Mouse (Mus musculus) gastrocnemius, adult 8-10 months (tissue): ENCODE measurements at regions not wholly inside any gene's neighbourhood (a gene's known extent, or its start where the extent isn't known, plus 50 kb on each side); places are given as distances from the start of the nearest gene placed in this dataset.

Experiments used
- DNase-seq, 2 experiments: peaks; one replicate each; pipeline ENCODE4 v3.0.0; 2022; ENCODE audit warnings: low spot score in 2 of 2

DNA sequence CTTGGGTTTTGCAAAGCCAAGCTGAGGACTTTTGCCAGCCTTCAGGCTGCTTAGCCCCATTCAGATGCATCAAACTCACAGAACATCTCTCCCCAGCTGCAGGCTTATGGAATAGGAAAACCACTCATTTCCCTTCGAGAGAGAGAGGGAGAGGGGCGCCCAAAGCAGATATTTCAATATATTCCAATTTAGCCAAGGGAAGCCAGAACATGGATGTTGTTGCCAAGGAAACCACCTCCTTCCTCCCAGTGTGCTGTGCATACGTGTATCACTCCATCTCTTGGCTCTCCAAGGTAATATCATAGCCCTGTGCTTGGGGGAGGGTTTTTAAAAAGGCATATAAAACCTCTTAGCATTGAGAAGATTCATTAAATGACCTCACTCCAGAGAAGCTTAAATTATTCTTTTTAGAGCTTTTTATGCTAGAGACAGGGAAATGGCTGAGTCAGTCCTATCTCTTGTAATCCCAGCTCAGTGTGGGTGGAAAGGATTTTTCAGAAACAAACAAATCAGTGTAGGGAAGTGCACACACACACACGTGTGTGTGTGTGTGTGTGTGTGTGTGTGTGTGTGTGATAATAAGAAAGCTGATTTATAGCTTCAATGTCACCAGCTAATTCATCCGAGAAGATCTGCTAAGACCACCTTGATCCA is 245.1 kb downstream of the Rps24 start:
- no peak for DNase-seq

DNA sequence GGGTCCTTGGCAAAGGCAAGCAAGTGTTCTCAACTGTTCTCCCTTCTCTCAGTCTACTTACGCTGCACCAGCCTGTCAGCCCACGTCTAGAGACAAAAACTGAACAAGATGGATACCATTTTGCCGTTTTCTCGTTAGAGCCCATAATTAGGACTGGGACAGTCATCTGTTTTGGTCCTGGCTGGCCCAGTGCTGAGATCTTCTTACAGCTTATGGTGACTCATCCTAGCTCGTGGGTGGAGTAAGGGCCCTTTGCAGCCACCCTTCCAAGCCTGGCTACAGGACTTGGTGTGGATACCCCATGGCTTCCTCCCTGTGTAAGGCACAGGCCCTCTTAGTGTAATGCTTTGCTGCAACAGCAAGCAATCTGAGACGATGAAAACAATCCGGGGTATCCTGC is 246.4 kb downstream of the Rps24 start:
- DNase-seq = no peak

DNA sequence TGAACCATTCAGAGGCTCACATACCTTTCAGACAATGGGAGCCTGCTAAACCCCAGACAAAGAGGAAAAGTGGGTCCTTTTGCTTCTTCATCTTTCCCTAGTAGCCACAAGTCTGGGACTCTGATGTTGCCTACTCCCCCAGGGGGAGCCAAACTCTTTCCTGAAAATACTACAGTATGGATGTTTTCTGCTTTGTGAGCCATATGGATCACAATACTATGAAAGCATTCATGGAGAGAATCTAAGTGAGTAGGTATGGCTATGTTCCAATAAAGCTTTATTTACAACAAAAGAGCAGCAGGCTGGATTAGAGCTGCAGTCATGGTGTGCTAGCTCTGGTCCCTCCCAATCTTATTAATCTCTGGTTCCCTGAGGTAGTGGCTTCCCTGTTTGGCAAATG is 251.9 kb downstream of the Rps24 start:
- no peak for DNase-seq

DNA sequence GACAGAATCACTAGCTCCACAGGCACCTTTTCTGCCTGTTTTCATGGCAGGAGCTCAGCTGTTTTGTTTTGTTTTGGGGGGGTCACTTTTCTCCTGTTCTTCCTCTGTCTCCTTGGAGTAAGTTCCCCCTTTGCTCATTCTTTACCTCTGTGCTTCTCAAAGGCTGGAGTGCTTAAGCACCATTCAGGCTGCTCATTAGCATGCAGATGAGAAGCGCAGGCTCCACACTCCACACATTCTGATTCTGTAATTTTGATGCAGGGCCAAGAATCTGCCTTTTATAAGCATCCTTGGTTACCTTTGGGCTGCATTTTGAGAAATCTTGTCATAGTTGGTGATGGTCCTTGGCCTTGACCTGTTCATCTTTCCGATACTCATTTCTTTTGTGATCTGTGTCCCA is 257.5 kb downstream of the Rps24 start:
- DNase-seq = no peak

DNA sequence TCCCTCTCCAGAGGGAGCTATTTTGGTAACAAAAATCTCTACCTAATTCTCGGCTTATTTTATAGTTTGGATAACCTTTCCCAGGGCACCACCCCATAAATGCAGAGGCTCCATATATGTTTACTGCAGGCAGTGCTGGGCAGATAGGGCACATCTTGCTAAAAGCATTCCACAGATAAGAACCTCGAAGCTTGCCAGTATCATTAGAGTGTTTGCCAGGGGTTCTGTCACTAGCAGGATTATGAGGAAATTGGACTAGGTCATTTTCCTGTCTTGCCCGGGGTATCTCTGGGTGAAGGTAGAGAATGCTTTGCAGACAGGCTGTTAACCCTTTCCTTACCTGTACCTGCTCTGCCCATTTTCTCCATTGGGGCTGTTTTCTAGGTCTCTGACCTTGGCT is 258.8 kb downstream of the Rps24 start:
- DNase-seq = no peak

DNA sequence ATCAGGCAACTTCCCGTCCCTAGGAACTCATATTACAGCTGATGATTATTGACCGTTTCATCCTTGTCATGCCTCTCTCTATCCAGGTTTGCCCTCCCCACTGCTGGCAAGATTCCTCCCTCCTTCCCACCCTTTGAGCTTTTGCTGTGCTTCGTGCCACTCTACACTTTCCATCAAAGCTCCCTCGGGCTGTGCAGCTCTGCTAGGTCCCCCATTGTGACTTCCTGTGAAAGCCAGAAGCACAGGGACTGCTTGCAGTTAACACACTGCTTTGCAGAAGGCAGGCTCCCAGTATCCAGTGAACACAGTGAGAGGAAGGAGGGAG is 260.5 kb downstream of the Rps24 start:
- DNase-seq = no peak

DNA sequence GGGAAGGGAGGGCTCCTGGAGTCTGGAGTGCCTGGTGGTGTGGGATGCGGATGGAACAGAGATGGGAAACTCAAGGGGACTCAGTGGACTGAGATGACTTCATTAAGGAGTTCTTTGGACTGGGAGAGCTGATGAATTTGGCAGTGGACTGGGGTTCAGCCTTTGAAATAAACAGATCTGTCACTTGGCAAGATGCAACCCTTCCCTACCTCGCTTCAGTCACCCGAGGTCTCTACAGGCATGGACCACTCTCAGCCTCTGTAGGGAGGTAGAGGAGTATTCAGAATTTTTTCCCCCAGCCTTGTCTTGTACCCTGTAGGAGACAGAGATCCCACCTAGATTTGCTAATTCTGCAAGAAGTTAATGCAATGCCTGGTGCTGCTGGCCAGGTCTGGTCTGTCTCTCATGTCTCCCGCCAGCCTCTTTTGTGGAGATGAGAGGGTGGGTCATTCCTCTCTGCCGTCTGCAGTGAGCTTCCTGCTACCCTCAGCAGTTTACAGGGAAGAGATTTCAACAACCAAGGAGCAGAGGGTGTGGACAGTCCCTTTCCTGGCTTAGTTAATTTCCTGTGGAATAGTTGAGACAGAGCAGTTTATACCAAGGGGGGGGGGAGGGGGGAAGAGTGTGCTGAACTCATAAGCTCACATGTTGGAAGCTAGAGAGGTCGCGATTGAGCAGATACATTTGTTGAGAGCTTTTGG is 261.0 kb downstream of the Rps24 start:
- peak in 1 of 2 experiments; percentile 12 for DNase-seq

DNA sequence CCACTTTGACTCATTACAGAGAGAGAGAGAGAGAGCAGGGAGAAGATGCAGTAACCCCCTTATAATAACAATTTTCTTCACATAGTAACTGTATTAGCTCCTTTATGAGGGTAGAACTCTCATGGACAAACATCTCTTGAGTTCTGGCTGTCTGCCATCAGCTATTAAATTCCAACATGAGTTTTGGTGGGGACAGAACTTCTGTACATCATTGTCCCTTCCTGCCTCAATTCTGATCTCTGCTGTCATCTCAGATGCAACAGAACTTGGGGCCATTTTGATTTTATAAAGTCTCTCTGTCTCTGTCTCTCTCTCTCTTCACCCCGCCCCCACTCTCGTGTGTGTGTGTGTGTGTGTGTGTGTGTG is 261.6 kb downstream of the Rps24 start:
- no peak for DNase-seq

DNA sequence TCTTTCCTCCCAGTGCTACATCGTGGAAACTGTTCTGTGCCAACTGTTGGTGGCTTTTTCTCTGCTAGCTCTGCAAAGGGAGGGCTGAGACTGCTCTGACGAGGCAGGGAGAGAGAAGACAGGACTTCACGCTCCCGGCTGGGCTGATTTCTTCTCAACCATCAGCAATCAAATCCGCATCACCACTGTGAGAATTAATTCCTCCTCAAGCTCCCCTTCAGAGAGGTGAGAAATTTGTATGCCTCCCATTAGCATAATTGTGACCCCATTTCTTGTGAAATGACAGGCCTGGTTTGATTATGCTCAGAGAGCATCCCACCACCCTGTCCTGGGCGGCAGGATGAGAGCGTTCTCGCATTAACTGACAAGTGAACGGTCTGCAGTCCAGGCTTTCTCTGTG is 262.4 kb downstream of the Rps24 start:
- no peak for DNase-seq

DNA sequence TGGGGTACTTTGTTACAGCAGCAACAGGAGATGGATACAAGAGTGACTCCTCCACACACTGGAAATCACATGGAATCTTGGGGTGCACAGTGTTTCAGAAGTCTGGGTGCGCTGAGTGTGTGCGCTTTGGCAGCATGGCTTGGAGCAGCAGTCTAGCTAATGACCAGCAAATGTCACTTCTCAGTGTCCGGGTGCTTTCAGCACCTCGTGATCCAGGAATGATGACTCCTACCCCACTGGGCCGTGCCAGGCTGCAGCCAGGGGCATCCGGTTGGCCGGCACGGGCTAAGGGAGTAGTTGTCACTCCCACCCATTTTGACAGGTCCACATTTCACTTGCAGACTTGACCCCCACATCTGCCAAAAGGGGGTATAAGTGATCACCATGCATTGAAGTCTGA is 264.3 kb downstream of the Rps24 start:
- no peak for DNase-seq

DNA sequence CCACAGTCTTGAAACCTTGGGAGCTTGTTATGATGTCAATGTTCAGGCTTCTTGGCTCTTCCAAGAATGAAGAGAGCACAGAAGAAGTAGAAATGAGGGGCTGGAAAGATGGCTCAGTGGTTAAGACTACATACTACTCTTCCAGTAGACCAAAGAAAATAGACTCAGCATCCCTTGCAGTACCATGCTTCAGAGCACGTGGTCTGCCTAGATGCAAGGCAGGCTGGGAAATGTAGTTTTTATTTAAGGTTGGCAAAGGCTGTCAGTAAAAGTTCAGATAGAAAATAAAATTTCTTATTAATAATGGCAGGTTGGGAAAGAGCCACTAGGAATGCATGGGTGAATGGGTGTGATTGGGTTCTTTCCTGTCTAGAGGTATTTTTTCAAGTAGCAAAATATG is 267.8 kb downstream of the Rps24 start:
- no peak for DNase-seq

DNA sequence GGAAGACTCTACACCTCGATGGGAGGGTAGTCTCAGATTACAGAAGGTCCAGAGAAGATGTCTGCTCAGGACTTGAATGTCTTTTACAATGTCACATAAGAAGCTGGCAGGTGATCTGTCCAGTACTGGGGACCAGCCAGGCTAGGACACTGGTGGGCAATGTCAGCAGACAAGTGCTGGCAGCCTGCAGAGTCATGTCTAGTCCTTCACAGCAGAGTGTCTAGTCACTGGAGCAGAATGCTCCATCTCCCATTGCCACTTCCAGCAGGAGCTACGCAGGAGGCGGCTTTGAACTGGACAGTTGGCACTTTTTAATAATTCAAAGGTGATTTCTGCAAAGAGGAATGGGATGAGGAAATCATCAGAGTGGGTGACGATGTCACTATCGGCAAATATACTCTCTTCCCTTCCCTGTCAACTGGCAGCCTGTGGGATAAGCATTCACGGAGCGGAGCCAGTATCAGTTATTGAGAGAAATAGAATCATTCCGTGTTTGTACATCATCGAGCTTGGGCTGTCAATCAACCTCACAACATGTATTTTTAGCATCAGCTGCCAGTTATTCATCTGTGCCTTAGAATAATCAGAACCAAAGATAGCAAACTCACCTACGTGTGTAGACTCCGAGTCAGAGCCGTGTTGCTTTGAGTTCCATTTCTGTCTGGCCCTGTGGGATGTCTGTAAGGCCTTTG is 268.6 kb downstream of the Rps24 start:
- DNase-seq = no peak

DNA sequence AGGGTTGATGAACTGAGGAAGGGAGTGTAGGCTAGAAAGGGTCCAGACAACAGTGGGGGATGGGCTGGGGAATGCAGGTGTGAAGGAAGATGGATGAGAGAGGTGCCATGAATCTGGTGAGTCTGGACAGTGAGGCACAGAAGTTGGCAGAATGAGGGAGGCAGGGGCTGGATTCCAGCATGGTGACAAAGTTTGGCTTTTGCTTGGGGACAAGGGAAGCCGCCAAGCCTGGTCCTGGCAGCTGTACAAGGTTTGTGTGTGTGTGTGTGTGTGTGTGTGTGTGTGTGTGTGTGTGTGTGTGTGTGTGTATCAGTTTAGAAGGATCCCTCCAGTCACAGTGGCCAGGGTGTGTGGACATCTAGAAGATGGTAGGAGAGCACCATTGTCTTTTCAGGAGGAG is 270.4 kb downstream of the Rps24 start:
- no peak for DNase-seq

DNA sequence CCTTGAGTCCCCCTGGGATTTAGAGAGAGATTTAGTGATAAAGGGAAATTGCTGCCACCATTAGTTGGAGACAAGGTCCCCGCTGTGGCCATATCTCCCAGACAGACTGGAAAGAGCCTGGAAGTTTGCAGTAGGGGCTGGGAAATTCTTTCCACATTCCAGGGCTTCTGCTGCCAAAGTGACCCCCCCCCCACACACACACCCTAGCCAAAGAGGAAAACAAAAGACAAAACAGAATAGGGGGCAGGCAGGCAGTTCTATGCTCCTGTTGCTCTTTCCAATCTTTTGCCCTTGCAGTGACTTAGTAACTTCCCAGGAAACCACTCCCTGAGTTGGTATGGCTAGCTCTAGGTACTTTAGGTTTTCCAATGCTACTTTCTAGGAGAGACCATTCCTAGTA is 270.9 kb downstream of the Rps24 start:
- no peak for DNase-seq

DNA sequence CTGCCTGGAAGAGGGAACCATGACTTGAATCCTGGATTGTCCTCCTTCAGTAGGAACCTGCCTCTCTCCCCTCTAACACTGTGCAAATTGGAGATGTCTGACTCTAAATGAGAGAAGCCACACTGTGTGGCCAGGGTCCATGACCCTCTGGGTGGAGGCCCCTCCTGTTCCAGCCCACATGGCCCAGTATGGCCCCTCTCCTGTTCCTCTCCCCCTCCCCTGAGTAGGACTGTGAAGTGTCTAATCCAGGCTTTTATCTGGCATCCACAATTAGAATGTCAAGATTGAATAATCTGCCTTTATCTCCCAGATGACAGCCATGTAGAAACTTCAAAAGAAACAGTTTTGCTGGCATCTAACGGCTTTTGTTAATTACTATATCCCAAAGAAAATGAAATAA is 274.0 kb downstream of the Rps24 start:
- DNase-seq = no peak

DNA sequence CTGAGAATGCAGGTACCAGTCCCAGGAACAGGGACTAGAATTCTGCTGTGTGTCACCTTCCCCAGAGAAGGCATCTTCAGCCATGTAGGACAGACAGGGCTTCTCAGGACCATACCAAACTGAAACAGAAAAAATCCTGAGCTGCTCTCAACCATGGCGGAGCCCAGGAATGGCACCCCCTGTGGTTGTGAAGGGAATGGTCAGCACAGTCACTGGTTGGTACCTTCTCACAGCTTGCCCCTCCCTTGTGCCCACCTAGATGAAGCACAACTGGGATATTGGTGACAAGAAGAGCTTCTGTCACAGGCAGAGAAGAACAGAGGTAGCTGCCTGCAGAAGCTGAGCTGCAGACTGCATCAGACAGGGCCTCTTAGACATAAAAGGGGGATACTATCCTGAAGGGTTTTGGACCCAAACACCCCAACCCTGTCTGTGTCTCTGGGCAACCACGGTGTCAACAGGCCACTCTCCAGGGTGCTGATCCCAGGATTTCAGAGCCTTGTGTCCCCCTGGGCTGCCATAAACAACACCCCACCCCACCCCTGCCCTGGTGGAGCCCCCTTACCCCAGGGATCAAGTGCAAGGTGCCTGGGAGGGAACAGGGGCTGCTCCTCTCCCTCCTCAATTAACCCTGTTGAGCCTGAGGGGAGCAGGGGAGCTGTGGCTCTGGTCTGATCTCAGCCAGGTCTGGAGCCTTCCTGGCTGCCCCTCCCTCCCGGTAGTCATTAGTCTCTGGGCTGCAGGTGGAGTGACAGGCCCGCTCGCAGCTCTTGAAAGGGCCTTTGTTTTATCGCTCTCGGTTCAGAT is 275.7 kb downstream of the Rps24 start:
- DNase-seq = no peak

DNA sequence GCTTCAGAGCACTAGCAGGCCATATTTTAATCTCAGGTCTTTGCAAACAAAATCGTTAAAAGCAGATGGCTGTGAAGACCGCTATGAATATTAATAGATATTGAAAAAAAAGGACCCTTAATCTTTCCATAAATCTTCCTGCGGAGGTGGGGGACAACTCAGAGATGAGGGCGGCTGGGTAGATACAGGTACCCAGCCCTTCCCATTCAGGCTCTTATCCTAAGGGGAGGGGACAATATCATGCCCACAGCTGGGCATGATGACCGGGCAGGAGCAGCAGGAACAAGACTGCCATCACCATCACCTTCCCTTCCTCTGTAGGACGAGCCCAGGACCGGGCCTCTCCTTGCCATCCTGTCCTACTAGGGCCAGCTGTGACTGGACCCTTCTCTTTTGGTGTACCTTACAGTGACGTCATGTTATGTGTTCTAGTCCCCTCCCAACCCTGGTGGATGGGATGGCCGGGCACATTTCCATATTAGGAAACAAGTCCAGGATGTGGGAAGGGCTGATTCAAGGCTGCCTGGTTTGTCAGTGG is 276.4 kb downstream of the Rps24 start:
- DNase-seq = no peak

DNA sequence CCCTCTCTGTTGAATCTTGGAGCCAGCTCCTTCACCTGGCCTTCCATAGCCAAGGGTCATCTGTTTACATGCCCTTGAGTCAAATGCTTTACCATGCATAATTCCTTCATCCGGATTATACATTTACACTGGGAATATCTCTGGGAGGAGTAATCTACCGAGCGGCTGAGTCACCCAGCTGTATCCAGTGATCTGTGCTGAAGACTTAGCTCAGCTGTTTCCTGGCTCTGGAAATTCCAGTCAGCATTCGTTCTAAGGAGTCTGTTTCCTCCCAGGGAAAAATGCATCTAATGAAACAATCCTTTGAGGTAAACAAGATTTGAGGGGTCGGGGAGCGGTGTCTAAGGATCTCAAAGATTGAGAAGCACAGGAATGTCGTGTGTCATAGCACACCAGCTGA is 276.9 kb downstream of the Rps24 start:
- DNase-seq = no peak

DNA sequence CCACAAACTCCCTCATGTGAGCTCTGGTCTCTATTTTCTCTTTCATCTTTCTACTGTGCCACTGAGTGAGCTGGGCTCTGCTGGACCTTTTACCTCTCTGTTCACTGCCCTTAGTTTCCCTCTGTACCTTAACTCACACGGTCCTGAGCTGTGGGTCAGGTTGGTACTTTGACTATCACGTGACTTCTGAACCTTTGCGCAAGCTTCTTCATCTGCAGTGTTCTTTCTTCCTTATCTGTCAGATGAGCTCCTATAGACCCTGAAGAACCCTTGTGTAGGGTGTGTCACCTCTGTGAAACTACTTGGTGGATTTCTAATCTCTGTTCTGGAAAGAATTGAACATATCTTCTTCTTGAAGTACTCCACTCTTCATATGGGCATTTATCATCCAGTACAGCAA is 279.3 kb downstream of the Rps24 start:
- no peak for DNase-seq

DNA sequence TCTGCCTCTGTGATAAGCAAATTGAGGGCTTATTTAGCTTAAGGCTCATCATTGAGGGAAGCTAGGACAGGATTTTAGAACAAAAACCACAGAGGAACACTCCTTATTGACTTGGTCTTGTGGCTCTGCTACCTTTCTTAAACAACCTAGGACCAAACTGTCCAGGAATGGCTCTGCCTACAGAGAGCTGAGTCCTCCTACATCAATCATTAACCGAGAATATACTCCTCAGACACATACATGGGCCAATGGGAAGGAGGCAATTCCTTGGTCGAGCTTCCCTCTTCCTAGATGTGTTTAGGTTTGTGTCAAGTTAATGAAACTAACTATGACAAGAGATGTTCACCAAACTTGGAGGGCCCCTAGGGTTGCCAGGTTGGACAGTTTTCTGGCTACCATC is 279.8 kb downstream of the Rps24 start:
- no peak for DNase-seq

DNA sequence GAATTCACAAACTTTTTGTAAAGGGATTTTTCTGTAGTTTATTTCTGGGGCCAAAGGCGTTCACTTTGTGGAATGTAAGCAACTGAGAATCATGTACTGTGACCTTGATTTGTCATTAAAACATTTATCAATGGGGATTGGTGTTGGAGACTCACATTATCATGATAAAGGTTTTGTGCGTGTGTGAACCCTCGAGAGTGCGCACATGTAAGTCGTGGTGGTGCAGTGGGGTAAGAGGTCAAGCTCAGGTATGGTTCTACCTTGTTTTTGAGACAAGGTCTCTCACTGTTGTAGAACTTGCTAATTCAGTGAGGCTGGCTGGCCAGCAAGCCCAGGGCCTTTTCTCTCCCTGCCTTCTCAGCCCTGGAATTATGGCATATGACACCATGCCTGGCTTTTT is 280.4 kb downstream of the Rps24 start:
- no peak for DNase-seq

DNA sequence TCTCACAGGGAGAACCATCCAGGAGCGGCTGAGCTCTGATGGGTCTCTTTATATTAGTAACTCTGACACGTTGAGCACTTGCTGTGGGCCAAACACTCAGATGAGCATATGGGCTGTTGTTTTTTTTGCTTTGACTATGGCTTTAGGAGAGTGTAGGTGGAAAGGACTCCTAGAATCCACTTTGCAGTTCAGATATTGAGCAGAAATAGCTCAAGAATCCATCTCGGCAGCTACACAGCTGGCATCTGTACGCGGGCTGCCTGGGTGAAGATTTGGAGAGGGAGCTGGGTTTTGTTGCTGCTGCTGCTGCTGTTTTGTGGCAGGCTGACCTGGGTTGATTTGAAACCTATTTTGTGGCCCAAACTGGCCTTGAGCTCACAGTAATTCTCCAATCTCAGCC is 281.0 kb downstream of the Rps24 start:
- no peak for DNase-seq
